Mouse (Mus musculus) cerebellum, adult 11 months (tissue): ENCODE measurements around the gene Chd3.

Source experiments
- DNase-seq: peaks from one replicate; pipeline ENCODE4 v3.0.0; 2022

Chd3 gene

DNA sequence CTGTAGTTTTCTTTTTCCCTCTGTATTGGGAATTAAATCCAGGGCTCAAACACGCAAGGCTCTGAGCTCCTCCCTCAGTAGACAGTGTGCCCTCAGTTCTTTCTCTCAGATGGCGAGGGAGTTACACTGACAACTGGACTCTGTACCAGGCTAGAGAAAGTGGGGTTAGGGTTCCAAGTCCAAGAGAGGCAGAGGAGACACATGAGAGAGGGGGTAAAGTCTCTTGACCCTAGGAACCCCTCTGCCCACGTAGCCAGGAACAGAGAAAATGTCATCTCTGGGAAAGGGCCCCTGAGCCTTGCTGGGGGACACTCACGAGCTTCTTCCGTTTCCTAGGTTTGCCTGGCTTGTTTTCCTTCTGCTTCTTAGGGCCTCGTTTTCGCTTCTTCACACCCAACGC, 4.8 kb downstream of the Chd3 start:
- no peak for DNase-seq

DNA sequence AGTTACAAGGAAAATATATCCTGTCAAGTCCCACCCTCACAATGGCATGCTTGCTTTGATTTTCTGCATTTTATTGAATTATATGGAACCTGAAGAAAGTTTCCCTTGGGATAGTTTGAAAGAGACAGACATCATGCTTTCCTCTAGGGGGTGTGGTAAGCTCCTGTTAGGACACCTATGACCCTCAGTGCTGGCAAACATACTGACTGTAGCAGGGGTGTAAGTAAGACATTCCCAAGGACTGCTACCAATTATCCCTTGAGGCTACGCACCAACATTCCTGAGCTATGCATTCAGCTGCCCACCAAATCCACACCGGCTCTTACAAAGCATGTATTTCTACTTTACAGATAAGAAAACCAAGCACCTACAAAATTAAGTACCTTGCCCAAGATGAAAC, 6.7 kb downstream of the Chd3 start:
- no peak for DNase-seq

DNA sequence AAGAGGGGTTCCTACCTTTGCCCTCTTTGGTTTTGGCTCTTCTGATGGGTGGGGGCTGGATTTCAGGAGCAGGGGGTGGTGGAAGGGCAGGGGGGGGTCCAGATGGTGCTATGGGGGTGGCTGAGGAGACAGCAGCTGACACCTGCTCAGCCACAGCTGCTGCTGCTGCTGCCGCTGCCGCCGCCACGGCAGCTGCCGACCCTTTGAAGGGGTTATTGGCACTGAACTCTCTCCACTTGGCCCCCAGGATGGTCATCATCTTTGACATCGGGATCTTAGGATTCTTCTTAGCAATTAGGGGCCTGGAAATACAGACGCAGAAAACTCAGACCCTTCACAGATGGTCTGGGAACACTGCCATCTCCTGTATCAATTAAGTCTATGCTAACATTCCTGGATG, 7.2 kb downstream of the Chd3 start:
- no peak for DNase-seq

DNA sequence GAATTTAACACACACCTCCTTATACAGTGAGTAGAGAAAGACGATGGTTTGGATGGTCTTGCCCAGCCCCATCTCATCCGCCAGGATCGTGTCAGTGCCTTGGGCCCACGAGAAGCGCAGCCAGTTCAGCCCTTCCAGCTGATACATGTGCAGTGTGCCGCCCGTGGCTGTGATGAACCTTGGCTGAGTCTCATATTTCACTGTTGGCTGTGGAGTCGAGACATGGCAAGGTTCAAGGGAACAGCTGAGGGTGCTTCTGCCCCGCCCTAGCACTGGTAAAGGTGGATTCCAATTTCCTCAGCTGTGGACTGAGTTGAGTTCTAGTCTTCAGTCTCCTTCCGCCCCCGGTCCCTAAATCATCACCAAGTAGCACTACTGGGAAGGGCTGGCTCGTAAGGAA, 11.5 kb downstream of the Chd3 start:
- DNase-seq: no peak

DNA sequence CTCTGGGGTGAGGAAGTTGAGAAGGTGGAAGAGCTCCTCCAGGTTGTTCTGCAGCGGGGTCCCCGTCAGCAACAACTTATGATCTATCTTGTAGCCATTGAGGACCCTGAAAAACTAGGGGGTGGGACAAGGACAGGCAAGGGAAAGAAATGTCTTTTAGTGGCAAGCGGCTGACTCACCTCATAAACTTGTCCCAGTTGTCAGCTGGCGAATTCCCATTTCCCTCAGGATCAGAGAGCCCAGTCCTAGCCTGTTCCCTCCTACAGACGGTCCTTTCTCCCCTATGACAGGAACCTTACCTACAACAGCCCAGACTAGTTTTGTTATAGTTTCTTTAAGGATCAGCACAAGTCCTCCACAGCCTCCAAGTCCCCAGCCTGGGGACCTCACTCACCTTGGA, 12.7 kb downstream of the Chd3 start:
- no peak for DNase-seq

DNA sequence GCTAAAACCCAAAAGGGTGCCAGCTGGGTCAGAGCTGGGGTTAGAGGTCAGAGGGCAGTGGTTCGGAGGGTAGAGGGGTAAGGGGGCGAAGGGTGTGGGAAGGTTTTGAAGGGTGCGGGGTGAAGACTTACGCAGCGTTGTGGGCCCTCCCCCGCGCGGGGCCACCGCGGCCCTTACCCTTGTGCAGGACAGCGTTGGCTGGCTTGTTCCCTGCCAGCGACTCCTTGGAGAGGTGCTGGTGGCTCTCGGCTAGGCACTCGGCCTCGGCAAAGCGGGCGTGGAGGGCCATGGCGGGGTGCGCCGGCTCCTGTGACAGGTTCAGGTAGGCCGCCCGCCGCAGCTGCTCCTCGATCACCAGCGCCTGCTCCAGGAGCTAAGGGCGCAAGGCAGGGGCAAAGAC, 22.8 kb downstream of the Chd3 start:
- DNase-seq: no peak

DNA sequence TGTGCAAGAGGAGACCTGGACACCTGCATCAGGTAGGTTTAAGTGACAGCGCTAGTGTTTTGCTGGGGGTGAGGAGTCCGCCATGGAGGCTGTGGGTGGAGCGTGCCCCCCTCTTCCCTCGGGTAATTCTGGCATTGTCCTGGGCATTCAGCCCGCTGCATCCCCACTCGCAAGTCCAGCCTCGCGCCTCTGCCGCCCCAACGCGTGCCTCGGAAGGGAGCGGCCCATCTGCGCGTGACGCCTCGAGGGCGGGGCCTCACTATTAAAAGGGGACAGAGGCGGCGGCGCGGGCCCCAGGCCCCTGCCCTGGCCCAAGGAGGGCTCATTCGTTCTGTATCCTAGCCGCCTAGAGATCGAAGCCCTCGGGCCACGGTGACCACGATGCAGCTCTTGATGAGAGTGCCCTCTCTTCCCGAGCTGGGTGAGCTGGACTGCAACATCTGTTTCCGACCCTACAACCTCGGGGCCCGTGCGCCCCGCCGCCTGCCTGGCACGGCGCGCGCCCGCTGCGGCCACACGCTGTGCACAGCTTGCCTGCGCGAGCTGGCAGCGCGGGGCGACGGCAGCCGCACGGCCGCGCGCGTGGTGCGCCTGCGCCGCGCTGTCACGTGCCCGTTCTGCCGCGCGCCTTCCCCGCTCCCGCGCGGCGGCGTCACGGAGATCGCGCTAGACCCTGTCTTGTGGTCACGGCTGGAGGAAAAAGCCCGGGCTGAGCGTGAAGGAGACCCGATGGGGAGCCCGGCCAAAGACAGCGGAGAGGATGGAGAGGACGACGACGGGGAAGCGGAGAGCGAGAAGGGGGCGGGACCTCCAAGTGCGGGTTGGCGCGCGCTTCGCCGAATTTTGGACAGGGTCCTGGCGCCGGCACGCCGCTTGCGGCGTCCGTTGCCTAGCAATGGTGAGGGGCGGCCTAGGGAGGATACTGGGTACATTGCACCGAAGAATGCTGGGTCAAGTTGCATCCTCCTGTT, 28.8 kb downstream of the Chd3 start, which contains the start of gene Rnf227:
TSS of gene Rnf227 (plus strand) at position 301 of the 971 bp plus-strand sequence.
- peak; percentile 77 for DNase-seq

DNA sequence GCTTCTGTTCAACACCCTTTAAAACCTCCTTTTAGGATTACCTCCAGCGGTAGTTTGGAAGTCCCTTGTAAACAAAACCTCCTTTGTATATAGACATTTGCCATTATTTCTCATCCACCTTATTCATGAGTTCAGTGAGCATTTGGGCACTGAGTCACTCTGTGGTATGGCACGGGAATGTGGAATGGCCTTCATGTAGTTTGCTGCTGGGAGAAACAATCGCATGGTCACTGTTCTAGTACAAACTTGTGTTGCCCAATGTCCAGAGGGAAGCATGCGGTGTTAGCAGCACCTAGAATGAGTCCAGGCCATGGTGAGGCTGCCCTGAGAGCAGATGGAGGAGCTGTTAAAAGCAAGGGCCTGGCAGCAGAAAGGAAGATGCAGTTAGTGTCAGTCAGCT, 34.4 kb downstream of the Chd3 start:
- DNase-seq: no peak

DNA sequence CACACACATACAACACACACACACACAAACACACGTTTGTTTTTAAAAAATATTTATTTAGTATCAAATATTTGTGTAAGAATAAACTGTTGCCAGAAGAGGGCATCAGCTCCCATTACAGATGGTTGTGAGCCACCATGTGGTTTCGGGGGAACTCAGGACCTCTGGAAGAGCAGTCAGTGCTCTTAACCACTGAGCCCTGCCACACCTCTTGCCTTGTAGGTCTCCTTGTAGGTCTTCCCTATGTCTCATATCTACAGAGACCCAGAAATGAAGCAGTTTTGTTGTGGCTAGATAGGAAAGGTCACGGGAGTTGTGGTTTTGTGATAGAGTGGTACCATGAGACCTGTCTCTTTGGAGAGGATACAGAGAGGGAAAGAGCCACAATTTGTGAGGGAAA, 35.3 kb downstream of the Chd3 start:
- DNase-seq: no peak

DNA sequence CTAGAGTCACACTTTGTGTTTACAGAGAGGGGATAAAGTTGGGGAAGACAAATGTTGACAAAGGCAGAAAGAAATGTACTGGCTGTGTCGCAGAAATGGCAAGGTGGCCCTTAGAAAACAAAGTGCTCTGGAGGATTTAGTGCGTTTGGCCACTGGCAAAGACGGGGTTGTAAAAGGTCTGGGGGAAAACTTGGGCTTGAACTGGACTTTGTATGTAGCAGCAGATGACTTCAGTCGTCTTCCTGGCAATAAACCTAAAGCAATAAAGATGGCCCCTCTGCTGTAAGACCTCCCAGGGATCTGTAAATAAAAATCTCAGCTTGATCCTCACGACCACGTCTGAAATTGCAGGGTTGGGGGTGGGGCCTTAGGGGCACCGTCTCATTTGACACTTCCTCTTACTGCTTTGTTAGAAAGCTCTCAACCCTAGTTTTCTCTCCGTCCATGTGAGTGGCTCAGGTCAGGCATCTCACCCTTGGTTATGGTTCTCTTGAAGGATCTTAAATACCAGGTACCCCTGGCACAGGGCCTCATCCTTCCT, 36.4 kb downstream of the Chd3 start:
- DNase-seq: no peak

DNA sequence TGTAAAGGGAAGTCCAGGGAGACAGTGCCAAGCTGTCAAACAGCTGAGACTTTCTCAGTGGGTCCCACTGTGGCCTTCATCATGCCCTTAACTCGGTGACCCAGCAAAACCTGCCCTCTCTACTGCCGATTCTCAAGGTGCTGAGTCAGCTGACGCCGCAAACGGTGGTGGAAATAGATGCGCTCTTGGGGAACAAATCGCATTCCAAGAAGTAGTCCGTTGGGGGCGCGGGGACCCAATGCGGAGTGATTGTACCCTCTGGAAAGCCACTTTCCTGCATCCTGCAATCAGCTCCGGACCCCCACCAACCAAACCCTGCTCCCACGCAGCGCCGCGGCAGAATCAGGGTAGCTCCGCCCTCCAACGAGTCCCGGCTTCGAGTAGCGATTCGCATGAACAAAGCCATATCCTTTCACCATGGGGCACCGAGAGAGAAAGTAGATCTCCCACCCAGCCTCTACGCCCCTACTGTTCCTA, 37.2 kb downstream of the Chd3 start:
- peak; percentile 72 for DNase-seq

DNA sequence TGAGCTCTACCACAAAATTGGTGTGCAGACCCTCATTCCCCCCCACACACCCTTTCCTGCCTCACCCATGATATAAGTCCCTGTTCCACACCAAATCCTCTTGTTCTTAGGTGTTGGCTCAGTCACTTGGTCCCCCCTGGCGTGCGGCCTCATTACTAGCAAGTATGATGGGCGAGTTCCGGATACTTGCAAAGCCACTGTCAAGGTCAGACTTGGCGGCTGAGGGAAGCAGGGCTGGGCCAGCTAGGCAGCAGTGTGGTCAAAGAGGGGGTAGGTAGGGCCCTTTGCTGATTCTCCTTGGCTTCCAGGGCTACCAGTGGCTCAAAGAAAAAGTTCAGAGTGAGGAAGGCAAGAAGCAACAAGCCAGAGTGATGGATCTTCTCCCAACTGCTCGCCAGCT, 38.1 kb downstream of the Chd3 start:
- DNase-seq: no peak

DNA sequence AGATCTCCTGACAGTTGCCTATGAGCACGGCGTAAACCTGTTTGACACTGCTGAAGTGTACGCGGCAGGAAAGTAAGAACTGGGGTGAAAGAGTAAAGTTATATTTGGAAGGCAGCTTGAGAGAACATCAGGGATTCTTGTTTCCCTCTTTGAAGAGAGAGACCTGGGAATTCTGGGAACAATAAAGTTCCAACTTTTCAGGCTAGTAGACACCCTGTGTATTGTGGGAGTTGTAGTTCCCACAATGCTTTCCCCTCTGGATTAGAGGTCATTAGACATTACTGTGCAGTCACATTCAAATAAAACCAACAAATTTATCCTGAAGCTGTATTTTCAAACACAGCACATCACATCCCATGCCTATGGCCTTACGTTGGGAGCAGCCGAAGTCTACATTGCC, 40.7 kb downstream of the Chd3 start:
- no peak for DNase-seq

DNA sequence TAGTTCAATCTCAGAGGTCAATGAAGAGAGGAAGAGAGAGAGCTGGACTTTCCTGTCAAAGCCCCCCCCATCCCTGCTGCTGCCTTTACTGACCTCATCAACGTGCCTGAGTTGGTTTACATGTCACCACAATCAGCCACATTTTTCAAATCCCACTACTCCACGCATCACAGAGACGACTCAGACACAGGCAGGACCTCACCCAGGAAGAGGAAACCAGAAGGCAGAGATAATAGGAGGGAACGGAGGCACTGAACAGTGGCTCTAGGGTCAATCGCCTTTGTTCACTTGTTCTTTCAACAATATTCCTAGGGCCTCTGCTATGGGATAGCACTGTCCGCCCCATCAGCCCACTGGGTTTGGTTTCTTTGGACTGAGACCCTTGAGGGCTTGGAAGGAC, 41.6 kb downstream of the Chd3 start:
- no peak for DNase-seq

DNA sequence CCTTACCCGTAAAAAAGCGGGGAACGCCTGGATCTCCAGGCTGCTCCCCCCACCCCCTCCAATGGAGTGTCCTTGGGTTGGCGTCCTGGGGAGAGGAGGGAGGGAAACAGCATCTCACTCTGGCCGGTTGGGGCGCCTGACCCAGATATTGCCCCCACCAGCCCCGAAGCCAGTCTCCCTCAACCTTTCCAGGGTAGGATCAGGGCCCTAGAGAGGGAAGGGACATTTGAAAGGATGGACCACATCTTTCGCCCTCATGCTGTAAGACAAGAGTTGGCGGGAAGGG, 42.1 kb downstream of the Chd3 start:
- DNase-seq: no peak

DNA sequence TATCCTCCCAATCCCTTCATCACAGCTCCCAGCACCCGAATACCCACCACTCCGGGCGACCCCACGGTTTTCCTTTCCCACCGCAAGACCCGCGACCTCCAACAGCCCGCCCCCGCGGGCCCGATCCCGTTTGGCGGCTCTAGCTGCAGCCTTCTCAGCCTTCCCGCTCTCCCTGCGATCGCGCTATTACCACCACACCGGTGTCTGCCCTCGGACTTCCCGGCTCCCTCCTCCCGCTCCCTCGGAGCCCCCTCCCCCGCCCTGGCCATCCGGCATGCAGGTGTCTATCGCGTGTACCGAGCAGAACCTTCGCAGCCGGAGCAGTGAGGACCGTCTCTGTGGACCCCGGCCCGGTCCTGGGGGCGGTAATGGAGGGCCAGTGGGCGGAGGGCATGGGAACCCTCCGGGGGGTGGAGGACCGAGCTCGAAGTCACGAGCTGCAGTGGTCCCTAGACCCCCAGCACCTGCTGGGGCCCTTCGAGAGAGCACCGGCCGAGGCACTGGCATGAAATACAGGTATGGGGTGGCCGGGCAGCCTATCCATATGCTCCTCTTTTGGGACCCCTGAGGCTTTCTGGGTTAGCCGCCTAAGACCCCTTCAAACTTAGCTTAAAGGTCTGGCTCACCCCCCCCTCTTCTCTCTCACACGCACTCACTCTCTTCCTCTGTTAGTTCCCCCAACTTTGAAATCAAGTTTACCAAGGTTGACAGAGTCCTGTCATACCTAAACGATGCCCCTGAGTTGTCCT, 42.6 kb downstream of the Chd3 start:
- DNase-seq: no peak

DNA sequence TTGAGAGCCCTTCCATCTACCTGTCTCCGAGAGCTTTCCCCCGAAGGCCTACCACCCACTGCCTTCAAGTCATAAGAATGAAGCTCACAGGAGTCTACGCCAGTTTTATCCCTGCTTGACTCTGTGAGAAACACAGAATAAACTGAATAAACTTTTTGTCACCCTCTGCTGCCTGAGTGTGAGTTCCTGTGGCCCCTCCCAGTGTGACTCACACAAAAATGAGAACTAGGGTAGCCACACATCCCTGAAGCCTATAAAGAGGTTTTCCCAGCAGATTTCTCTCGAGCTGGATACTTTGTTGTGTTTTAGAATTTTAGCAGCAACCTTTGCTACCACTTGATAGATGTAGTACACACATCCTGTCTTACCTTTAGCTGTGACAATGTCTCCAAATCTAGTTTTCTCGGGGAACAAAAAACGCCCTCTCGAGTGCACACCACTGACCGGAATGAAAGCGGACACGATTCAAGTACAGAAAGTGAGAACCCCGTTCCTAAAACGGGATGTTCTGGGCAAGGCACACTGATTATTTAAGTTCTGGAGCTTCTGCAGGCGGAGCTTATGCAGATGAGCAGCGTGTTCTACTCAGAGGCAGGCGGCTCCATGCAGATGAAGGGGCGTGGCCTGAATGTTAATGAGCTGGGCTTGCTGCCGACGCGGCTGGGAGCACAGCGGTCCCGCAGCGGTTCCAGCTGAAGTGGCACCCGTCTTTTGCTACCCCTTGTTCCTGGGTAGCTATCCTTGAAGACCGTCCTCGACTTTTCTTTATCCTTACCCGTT, 43.4 kb downstream of the Chd3 start, which contains the start of gene Kcnab3:
TSS of gene Kcnab3 (plus strand) at position 631 of the 780 bp plus-strand sequence.
- DNase-seq: peak; percentile 66

DNA sequence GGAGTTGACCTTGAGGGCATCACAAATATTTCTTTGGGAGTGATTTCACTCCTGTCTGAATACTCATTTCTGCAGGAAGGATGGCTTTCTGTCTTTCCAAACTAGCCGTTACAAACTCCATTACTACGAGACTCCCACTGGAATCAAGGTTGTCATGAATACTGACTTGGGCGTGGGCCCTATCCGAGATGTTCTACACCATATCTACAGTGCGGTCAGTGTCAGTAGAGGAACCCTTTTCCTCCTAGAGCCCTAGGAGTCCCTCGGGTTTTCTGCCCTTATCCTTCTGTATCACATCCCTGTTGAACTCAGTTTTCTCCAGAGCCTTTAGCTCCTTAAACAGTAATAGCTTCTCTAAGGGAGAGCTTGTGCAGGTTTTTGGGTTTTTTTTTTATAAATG, 44.5 kb downstream of the Chd3 start:
- DNase-seq: no peak

DNA sequence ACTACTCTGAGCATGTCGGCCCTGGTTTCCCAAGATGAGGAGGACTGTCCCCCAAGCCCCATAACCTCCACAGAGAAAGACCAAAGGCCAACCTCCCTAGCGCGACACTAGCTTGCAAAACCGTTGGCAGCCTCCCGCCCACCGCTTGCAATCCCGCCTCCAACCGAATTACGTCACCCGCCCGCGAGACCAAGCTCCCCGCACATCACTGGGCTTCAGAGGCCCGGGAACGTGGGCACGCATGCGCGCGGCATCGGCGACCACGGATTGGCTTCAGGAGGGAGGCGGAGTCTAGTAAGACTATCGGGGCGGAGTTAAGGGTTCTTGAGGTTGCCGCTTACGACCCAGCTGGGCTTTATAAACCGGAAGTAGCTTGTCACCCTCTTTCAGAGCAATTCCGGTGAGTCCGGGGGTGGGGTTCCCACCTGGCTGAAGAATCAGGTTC, 45.5 kb downstream of the Chd3 start, which contains the start of the genes Cntrob and Trappc1:
TSS of gene Cntrob (minus strand) at position 109 of the 445 bp plus-strand sequence.
TSS of gene Trappc1 (plus strand) at position 314 of the 445 bp plus-strand sequence.
- DNase-seq: peak; percentile 99

DNA sequence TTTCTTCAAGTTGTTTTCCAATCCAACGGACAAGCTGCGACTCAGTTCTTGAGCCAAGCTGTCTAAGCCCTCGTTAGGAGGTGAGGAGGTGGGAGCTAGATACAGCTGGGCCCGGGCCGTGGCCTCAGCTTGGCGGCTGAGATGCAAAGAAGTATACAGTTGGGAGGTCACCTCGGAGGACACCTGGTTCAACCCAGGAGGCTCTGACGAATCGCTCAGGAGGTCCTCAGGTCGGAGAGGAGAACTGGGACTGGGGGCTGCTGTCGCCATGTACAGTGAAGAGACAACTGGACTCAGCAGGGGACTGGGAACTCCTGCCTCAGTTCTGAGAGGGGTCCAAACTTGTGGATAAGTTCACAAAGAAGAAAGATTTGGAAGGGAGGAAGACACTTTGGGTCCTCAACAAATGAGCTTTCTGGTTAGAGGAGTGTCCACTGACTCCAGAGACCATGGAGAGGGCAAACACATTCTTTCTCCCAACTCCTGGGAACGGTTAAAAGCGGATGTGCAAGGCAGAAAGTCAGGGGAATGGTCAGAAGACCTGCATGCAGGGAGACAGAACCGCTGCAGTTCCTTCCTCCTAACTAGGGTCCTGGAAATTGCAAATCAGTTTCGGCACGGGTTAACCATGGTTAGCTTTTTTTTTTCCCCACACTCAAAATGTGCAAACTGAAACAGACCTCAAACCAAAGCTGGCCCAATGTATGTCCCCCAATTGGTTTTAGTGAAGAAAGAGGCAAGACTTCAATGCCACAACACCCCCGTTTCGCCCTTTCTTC, 46.3 kb downstream of the Chd3 start:
- no peak for DNase-seq

DNA sequence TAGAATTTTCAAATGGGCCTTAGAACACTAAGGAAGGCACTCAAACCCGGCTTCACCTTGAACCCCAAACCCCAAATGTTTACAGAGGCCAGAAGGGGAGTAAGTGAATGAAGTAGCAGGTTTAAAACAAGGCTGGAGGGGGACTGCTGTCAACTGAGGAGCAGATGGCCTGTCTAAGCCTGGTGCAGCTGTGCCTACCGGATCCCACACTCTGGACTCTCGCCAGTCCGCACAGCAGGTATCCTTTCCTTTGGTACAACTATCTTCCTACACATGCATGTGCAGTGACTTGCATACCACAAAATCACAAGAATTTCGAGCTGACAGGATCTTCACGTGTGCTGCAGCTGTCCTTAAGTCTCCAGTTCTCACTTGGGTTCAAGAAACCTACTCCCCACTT, 47.2 kb downstream of the Chd3 start:
- DNase-seq: no peak

DNA sequence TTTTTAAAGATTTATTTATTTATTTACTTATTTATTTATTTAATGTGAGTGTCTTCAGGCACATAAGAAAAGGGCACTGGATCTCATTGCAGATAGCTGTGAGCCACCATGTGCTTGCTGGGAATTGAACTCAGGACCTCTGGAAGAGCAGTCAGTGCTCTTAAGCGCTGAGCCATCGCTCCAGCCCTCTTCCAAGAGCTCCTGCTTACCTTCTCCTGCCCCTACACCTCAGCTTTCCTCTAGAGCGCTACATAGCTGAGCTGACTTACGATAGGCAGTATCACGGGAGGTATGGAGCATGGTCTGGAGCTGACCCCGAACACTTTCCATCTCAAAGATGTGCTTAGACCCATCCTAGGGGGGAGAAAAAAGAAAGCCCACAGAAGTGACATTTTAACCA, 47.6 kb downstream of the Chd3 start:
- no peak for DNase-seq
